Mouse (Mus musculus): ENCODE measurements around the gene Wfdc8. TPM values are rescaled to one million over a fixed set of nuclear protein-coding genes. Genes with fewer than 3 reads are reported as not detected.
A peak's percentile ranks its signal among the peaks of the same experiment; 100 is the strongest.
"Not testable (repeated sequence)": the region's sequence is repeated elsewhere in the genome, so short reads cannot be mapped to it uniquely, and the experiment has no call there.

Gene Wfdc8
- total and polyA plus RNA-seq, 3 experiments, result not detected

GRCm38 (mm10) chr2:164573359-164573758 lies 40.1 kb downstream of the Wfdc8 start, which contains the start of gene Spint3:
Gene Spint3 (minus strand): TSS chr2:164573459.
- H3K9me3 ChIP-seq (replicated peaks; ENCODE audit: insufficient read depth, low read length); H3K9ac ChIP-seq (ENCODE audit: control insufficient read depth, low read depth, low read length, poor library complexity, severe bottlenecking); H3K27me3 ChIP-seq (ENCODE audit: control insufficient read depth in 1 of 2, insufficient read depth in 2 of 2, low read length in 2 of 2); H3K4me3 ChIP-seq (ENCODE audit: control insufficient read depth in 1 of 2, insufficient read depth in 1 of 2, low read depth in 2 of 2, low read length in 2 of 2); H3K27ac ChIP-seq (ENCODE audit: control insufficient read depth, low read depth, low read length); DNase-seq (ENCODE audit: low read depth, low spot score); H3K79me2 ChIP-seq (ENCODE audit: control insufficient read depth, insufficient read depth, low read length, poor library complexity); H3K36me3 ChIP-seq (ENCODE audit: control insufficient read depth in 1 of 2, insufficient read depth in 2 of 2, low read length in 2 of 2); H3K4me1 ChIP-seq (ENCODE audit: control insufficient read depth in 1 of 2, insufficient read depth in 2 of 2, low read length in 2 of 2): not testable (repeated sequence)

GRCm38 (mm10) chr2:164567460-164567859 lies 46.0 kb downstream of the Wfdc8 start:
- Histone ChIP-seq H3K4me3 (ENCODE audit: control insufficient read depth in 1 of 2, insufficient read depth in 1 of 2, low read depth in 2 of 2, low read length in 2 of 2) (no peak overlapping the region), H3K36me3 (ENCODE audit: control insufficient read depth in 1 of 2, insufficient read depth in 2 of 2, low read length in 2 of 2) (no peaks in the 10 kb centered on the region), H3K79me2 (ENCODE audit: control insufficient read depth, insufficient read depth, low read length, poor library complexity) (no peaks in the 10 kb centered on the region), H3K9ac (ENCODE audit: control insufficient read depth, low read depth, low read length, poor library complexity, severe bottlenecking) (no peak overlapping the region), H3K9me3 (replicated peaks; ENCODE audit: insufficient read depth, low read length) (no peaks in the 10 kb centered on the region), H3K27me3 (ENCODE audit: control insufficient read depth in 1 of 2, insufficient read depth in 2 of 2, low read length in 2 of 2) (peaks cover 0 to 2% of the 10 kb centered on the region in 2 experiments; a peak in 3 of 4 replicates), H3K27ac (ENCODE audit: control insufficient read depth, low read depth, low read length) (no peak overlapping the region), H3K4me1 (ENCODE audit: control insufficient read depth in 1 of 2, insufficient read depth in 2 of 2, low read length in 2 of 2) (no peaks in the 10 kb centered on the region)
- TF ChIP-seq POLR2A (IDR thresholded peaks at IDR 0.05; ENCODE audit: control insufficient read depth in 1 of 2, insufficient read depth in 1 of 2, low read depth in 1 of 2, low read length in 2 of 2, poor library complexity in 1 of 2) (no peak), RAD21 (IDR thresholded peaks at IDR 0.05; ENCODE audit: low read depth, low read length) (no peak), ZC3H11A (IDR thresholded peaks at IDR 0.05; ENCODE audit: low read depth, low read length) (no peak)
- DNase-seq (ENCODE audit: low read depth, low spot score), result no peak

- H3K27me3 ChIP-seq (ENCODE audit: control insufficient read depth in 1 of 2, insufficient read depth in 2 of 2, low read length in 2 of 2), result peaks cover 0 to 2% of the 10 kb centered on the region in 2 experiments; a peak in 3 of 4 replicates
Observed at GRCm38 (mm10) chr2:164566997-164567396, 46.4 kb downstream of the Wfdc8 start.

GRCm38 (mm10) chr2:164564346-164564745 lies 49.1 kb downstream of the Wfdc8 start:
- no peak overlapping the region for H3K4me3 ChIP-seq (ENCODE audit: control insufficient read depth in 1 of 2, insufficient read depth in 1 of 2, low read depth in 2 of 2, low read length in 2 of 2)
- no peak overlapping the region for H3K27ac ChIP-seq (ENCODE audit: control insufficient read depth, low read depth, low read length)
- DNase-seq (ENCODE audit: low read depth, low spot score), result no peak
- H3K4me1 ChIP-seq (ENCODE audit: control insufficient read depth in 1 of 2, insufficient read depth in 2 of 2, low read length in 2 of 2), result no peaks in the 10 kb centered on the region
- H3K27me3 ChIP-seq (ENCODE audit: control insufficient read depth in 1 of 2, insufficient read depth in 2 of 2, low read length in 2 of 2), result no peaks in the 10 kb centered on the region; a peak in 2 of 4 replicates
- H3K9me3 ChIP-seq (replicated peaks; ENCODE audit: insufficient read depth, low read length), result no peaks in the 10 kb centered on the region
- H3K9ac ChIP-seq (ENCODE audit: control insufficient read depth, low read depth, low read length, poor library complexity, severe bottlenecking), result no peak overlapping the region
- no peaks in the 10 kb centered on the region for H3K79me2 ChIP-seq (ENCODE audit: control insufficient read depth, insufficient read depth, low read length, poor library complexity)
- TF ChIP-seq TBP (IDR thresholded peaks at IDR 0.05; ENCODE audit: low read depth, low read length) (no peak), NRF1 (IDR thresholded peaks at IDR 0.05; ENCODE audit: insufficient read depth, low read depth, low read length, poor library complexity, severe bottlenecking) (no peak), ZNF384 (IDR thresholded peaks at IDR 0.05; ENCODE audit: low read depth, low read length) (no peak)
- no peaks in the 10 kb centered on the region for H3K36me3 ChIP-seq (ENCODE audit: control insufficient read depth in 1 of 2, insufficient read depth in 2 of 2, low read length in 2 of 2)

More at GRCm38 (mm10) chr2:164566997-164567396, 46.4 kb downstream of the Wfdc8 start:
- no peak overlapping the region for H3K27ac ChIP-seq (ENCODE audit: control insufficient read depth, low read depth, low read length)
- TF ChIP-seq CTCF (IDR thresholded peaks at IDR 0.05 in 2 of 3, conservative IDR thresholded peaks at IDR 0.05 in 1 of 3; ENCODE audit: control insufficient read depth in 1 of 3, insufficient read depth in 1 of 3, low read depth in 2 of 3, low read length in 3 of 3, poor library complexity in 1 of 3, severe bottlenecking in 1 of 3) (peak; percentile 54 to 66 (median 65)), RAD21 (IDR thresholded peaks at IDR 0.05; ENCODE audit: low read depth, low read length) (peak; percentile 52), MYB (IDR thresholded peaks at IDR 0.05; ENCODE audit: low read depth, low read length) (no peak), SMC3 (IDR thresholded peaks at IDR 0.05; ENCODE audit: low read depth, low read length) (peak; percentile 70), ZC3H11A (IDR thresholded peaks at IDR 0.05; ENCODE audit: low read depth, low read length) (peak; percentile 27; the same call in 1 of the 2 replicates), CHD1 (IDR thresholded peaks at IDR 0.05; ENCODE audit: low read depth, low read length) (no peak)
- H3K4me3 ChIP-seq (ENCODE audit: control insufficient read depth in 1 of 2, insufficient read depth in 1 of 2, low read depth in 2 of 2, low read length in 2 of 2), result no peak overlapping the region
- no peaks in the 10 kb centered on the region for H3K4me1 ChIP-seq (ENCODE audit: control insufficient read depth in 1 of 2, insufficient read depth in 2 of 2, low read length in 2 of 2)
- no peak overlapping the region for H3K9ac ChIP-seq (ENCODE audit: control insufficient read depth, low read depth, low read length, poor library complexity, severe bottlenecking)
- no peaks in the 10 kb centered on the region for H3K79me2 ChIP-seq (ENCODE audit: control insufficient read depth, insufficient read depth, low read length, poor library complexity)
- H3K36me3 ChIP-seq (ENCODE audit: control insufficient read depth in 1 of 2, insufficient read depth in 2 of 2, low read length in 2 of 2), result no peaks in the 10 kb centered on the region
- peak; percentile 38 for DNase-seq (ENCODE audit: low read depth, low spot score)
- no peaks in the 10 kb centered on the region for H3K9me3 ChIP-seq (replicated peaks; ENCODE audit: insufficient read depth, low read length)

All from MEL (cell line).